13 mouse cellular contexts compared by ENCODE assay signal in the genomic region with DNA sequence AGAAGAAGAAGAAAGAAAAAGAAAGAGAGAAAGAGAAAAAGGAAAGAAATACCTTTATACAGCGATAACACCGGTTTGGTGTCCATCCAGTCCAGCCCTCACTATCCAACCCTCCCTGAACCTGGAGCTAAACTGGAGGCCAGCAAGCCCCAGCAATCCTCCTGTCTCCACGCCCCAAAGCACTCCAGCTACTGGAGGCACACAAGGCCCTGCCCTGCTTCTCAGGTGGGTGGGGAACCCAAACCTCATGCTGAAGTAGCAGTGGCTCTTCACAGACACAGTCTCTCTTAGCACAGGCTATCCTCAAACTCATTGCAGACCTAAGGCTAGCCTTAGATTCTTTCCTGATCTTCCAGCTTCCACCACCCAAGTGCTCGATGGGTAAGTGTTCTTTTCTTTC. TPM values are rescaled to one million over a fixed set of nuclear protein-coding genes. Genes with fewer than 3 reads are reported as not detected.
DNase-seq lines count a peak whose midpoint lies in the region; ATAC-seq and TF ChIP-seq lines count a peak whose summit lies in the region.
"Had no signal": no experiment of that assay in that cellular context is flagged by ENCODE, and none has a peak within 500 bp of the region (broad histone marks: within the 10 kb centered on the region; RNA-seq: fewer than 3 reads in every experiment).

No protein-coding gene starts in this region.

- no peak for DNase-seq in heart, postnatal 14 days
- peak; percentile 47 for DNase-seq in ZHBTc4 (ENCODE audit: low read depth, low spot score)
- DNase-seq in forebrain, postnatal 0 days: no peak
- no peak for DNase-seq in layer of hippocampus, postnatal 14 days (ENCODE audit: low spot score in 2 of 2)
- no peak for DNase-seq in limb, embryonic 10.5 days (ENCODE audit: low spot score)
- DNase-seq: cerebellum, adult 2 months; gastrocnemius, postnatal 14 days; kidney, adult 2 months; kidney, postnatal 36 days; right cerebral cortex, postnatal 4 days had no signal

- intact Hi-C loops in heart, postnatal 14 days (cut with DNase I): no loop called here

- TF ChIP-seq CTCF in ES-Bruce4 (IDR thresholded peaks at IDR 0.05; ENCODE audit: low read depth, low read length): no peak
- TF ChIP-seq CTCF in forebrain, postnatal 0 days (IDR thresholded peaks at IDR 0.05; ENCODE audit: low read depth): no peak

- TF ChIP-seq POLR2A in ES-Bruce4 (IDR thresholded peaks at IDR 0.05; ENCODE audit: insufficient read depth, low read length): no peak

- no peaks in the 10 kb centered on the region for H3K9me3 ChIP-seq in heart, embryonic 16.5 days (replicated peaks; ENCODE audit: control insufficient read depth, low read length)
- H3K9me3 ChIP-seq in ES-Bruce4 (replicated peaks; ENCODE audit: control insufficient read depth, insufficient read depth, low read length, poor library complexity, severe bottlenecking): no peaks in the 10 kb centered on the region
- H3K9me3 ChIP-seq in forebrain, postnatal 0 days (ENCODE audit: low read length): no peaks in the 10 kb centered on the region
- no peaks in the 10 kb centered on the region for H3K9me3 ChIP-seq in limb, embryonic 10.5 days (replicated peaks)
- H3K9me3 ChIP-seq: hindbrain, embryonic 10.5 days had no signal

- peaks cover 4% of the 10 kb centered on the region for H3K36me3 ChIP-seq in heart, embryonic 16.5 days (ENCODE audit: control insufficient read depth, insufficient read depth)
- H3K36me3 ChIP-seq in ES-Bruce4 (ENCODE audit: control insufficient read depth, insufficient read depth, low read length, poor library complexity, severe bottlenecking): no peaks in the 10 kb centered on the region
- H3K36me3 ChIP-seq in forebrain, postnatal 0 days (ENCODE audit: insufficient read depth): 0 out of 2 replicates have a peak, but pooled peaks cover 7% of the 10 kb centered on the region
- H3K36me3 ChIP-seq in limb, embryonic 10.5 days: peaks cover 79% of the 10 kb centered on the region

- TF ChIP-seq EP300 in ES-Bruce4 (IDR thresholded peaks at IDR 0.05; ENCODE audit: insufficient read depth, low read depth, low read length): no peak

- H3K4me1 ChIP-seq in heart, embryonic 16.5 days (ENCODE audit: control insufficient read depth, insufficient read depth, low read length): peaks cover 53% of the 10 kb centered on the region
- H3K4me1 ChIP-seq in ES-Bruce4 (ENCODE audit: control insufficient read depth, insufficient read depth, low read length): peaks cover 19% of the 10 kb centered on the region
- peaks cover 30% of the 10 kb centered on the region for H3K4me1 ChIP-seq in forebrain, postnatal 0 days (ENCODE audit: insufficient read depth)
- peaks cover 29% of the 10 kb centered on the region for H3K4me1 ChIP-seq in limb, embryonic 10.5 days

- H3K4me2 ChIP-seq in heart, embryonic 16.5 days (ENCODE audit: low read depth, low read length): no peak overlapping the region
- no peak overlapping the region for H3K4me2 ChIP-seq in forebrain, postnatal 0 days (ENCODE audit: low read depth)

- no peaks in the 10 kb centered on the region for H3K27me3 ChIP-seq in heart, embryonic 16.5 days (ENCODE audit: control insufficient read depth, insufficient read depth, low read length)
- no peaks in the 10 kb centered on the region for H3K27me3 ChIP-seq in ES-Bruce4 (ENCODE audit: control insufficient read depth, insufficient read depth, low read length, poor library complexity, severe bottlenecking)
- H3K27me3 ChIP-seq in forebrain, postnatal 0 days (ENCODE audit: insufficient read depth, low read length): no peaks in the 10 kb centered on the region
- H3K27me3 ChIP-seq in limb, embryonic 10.5 days (ENCODE audit: low read depth, poor library complexity, severe bottlenecking): no peaks in the 10 kb centered on the region

- no peak for ATAC-seq in heart, embryonic 16.5 days (replicated peaks; ENCODE audit: extremely low read depth, insufficient read depth, low FRiP score)
- no peak for ATAC-seq in forebrain, postnatal 0 days

- H3K27ac ChIP-seq in heart, embryonic 16.5 days (ENCODE audit: low read length): peak overlapping the region; percentile 80
- peak overlapping the region; percentile 39 for H3K27ac ChIP-seq in ES-Bruce4 (ENCODE audit: insufficient read depth, low read length)
- H3K27ac ChIP-seq in forebrain, postnatal 0 days (ENCODE audit: low read depth, low read length): peak overlapping the region; percentile 40; the same call in 1 of the 2 replicates
- H3K27ac ChIP-seq in limb, embryonic 10.5 days: no peak overlapping the region
- H3K27ac ChIP-seq: hindbrain, embryonic 10.5 days had no signal

- WGBS in heart, embryonic 16.5 days: 70% methylated on average over 4 of the region's 4 CpGs
- WGBS in forebrain, postnatal 0 days: 65% methylated on average over 4 of the region's 4 CpGs
- WGBS in limb, embryonic 10.5 days: 88% methylated on average over 4 of the region's 4 CpGs

- H3K9ac ChIP-seq in heart, embryonic 16.5 days (ENCODE audit: low read length): no peak overlapping the region
- no peak overlapping the region for H3K9ac ChIP-seq in ES-Bruce4 (ENCODE audit: low read depth, poor library complexity, severe bottlenecking)
- no peak overlapping the region for H3K9ac ChIP-seq in forebrain, postnatal 0 days

- H3K4me3 ChIP-seq in heart, embryonic 16.5 days (ENCODE audit: low read length): no peak overlapping the region
- no peak overlapping the region for H3K4me3 ChIP-seq in ES-Bruce4 (ENCODE audit: low read depth, low read length)
- H3K4me3 ChIP-seq in forebrain, postnatal 0 days (ENCODE audit: low read depth, low read length): no peak overlapping the region
- H3K4me3 ChIP-seq in limb, embryonic 10.5 days: no peak overlapping the region
- H3K4me3 ChIP-seq: hindbrain, embryonic 10.5 days had no signal

RNA-seq across cellular contexts. Expression of gene Tnrc18, which starts 14.6 kb away (rescaled TPM):
- 17.6 and 18.6 TPM in 2 replicates for polyA plus RNA-seq in heart, embryonic 16.5 days (2015; fragmentation: Nextera tagmentation; extraction: Ambion mirVana)
- total RNA-seq in heart, postnatal 14 days (2021): 10 to 100 TPM; 75.6 to 83.8 TPM
- polyA plus RNA-seq in ES-Bruce4 (2011; ENCODE audit: insufficient read depth, insufficient read length, low read depth, missing spikeins): 13.9 and 20.2 TPM in 2 replicates
- 99.7 and 116 TPM in 2 replicates for total RNA-seq in forebrain, postnatal 0 days (2014; rRNA removed)
- 14.9 and 23.4 TPM in 2 replicates for polyA plus RNA-seq in forebrain, postnatal 0 days (2015; fragmentation: Nextera tagmentation; extraction: Ambion mirVana)
- 100 to 1,000 TPM; 172 to 184 TPM for total RNA-seq in layer of hippocampus, postnatal 14 days (2021)
- 24.7 and 39.0 TPM in 2 replicates for polyA plus RNA-seq in limb, embryonic 10.5 days (2016; fragmentation: Nextera tagmentation; extraction: Ambion mirVana)
